In the genomic region with DNA sequence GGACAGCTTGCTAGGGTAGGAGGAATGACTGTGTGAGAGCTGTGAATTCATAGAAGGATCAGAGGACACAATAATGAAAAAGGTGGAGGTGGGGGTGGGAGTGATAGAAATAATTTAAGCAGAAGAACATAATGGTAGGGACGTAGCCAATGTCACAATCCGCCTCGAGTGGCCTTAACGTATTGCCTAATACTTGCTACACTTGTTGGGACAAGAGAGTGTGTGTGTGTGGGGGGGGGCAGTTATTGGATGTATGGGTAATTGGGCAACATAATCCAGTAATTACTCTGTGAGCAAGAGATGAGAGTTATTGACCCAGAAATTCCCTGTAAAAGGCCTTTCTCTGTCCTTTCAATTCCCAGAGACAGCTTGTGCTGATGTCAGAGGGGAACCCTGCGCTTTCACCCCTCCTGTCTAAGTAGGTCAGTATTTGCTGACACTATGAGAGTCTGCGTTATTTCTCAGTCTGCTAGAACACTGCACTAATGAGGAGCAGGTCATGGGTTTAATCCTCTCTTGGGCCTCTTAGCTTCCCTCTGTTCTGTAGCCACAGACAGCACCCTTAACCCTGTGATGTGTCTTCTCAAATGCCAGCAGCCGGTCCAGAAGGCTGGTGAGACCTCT, we compare ENCODE assay signal across 18 mouse cellular contexts.
DNase-seq lines count a peak whose midpoint lies in the region; ATAC-seq and TF ChIP-seq lines count a peak whose summit lies in the region.
"Had no signal": no experiment of that assay in that cellular context is flagged by ENCODE, and none has a peak within 500 bp of the region (broad histone marks: within the 10 kb centered on the region; RNA-seq: fewer than 3 reads in every experiment).

No protein-coding gene starts in this region.

- H3K9me3 ChIP-seq in liver, postnatal 0 days (ENCODE audit: low read length), result no peaks in the 10 kb centered on the region
- no peaks in the 10 kb centered on the region for H3K9me3 ChIP-seq in liver, embryonic 11.5 days (ENCODE audit: control insufficient read depth, low read length)
- no peaks in the 10 kb centered on the region for H3K9me3 ChIP-seq in embryonic facial prominence, embryonic 14.5 days (ENCODE audit: control insufficient read depth, low read length)
- H3K9me3 ChIP-seq in heart, embryonic 11.5 days (replicated peaks; ENCODE audit: control insufficient read depth, low read length), result no peaks in the 10 kb centered on the region
- H3K9me3 ChIP-seq: lung, embryonic 15.5 days had no signal

- DNase-seq in embryo, embryonic 10.5 days (ENCODE audit: low spot score), result peak; percentile 18
- DNase-seq in embryo, embryonic 11 days, result no peak
- DNase-seq in liver, postnatal 0 days, result no peak
- DNase-seq in liver, embryonic 11.5 days (ENCODE audit: low spot score), result no peak
- DNase-seq in embryonic facial prominence, embryonic 14.5 days (ENCODE audit: low spot score), result peak; percentile 68
- peak; percentile 36 for DNase-seq in retina, adult 2 months (ENCODE audit: low read depth, low spot score)
- DNase-seq: adrenal gland, adult 8-10 months; cerebellum, adult 11 months; cerebellum, postnatal 14 days; gastrocnemius, postnatal 14 days; heart, postnatal 10 days; kidney, adult 18-20 months; kidney, postnatal 14 days; thymus, postnatal 4 days had no signal

- H3K4me3 ChIP-seq in liver, postnatal 0 days (ENCODE audit: low read depth, low read length), result no peak overlapping the region
- no peak overlapping the region for H3K4me3 ChIP-seq in liver, embryonic 11.5 days (ENCODE audit: low read depth, low read length)
- no peak overlapping the region for H3K4me3 ChIP-seq in embryonic facial prominence, embryonic 14.5 days (ENCODE audit: low read depth, low read length)
- no peak overlapping the region for H3K4me3 ChIP-seq in heart, embryonic 11.5 days (ENCODE audit: low read depth, low read length)
- H3K4me3 ChIP-seq: lung, embryonic 15.5 days had no signal

- no peak for ATAC-seq in liver, postnatal 0 days
- no peak for ATAC-seq in liver, embryonic 11.5 days (replicated peaks; ENCODE audit: low FRiP score)
- peak; percentile 89; the same call in 1 of the 2 replicates for ATAC-seq in embryonic facial prominence, embryonic 14.5 days (ENCODE audit: low read depth)
- no peak for ATAC-seq in heart, embryonic 11.5 days (replicated peaks; ENCODE audit: insufficient number of reproducible peaks, low FRiP score, low TSS enrichment)
- no peak for ATAC-seq in activated CD4-positive, CD25-positive, alpha-beta regulatory T cell, adult 4 months

- 0 out of 2 replicates have a peak overlapping the region, but pooled peaks have one; percentile 11 for H3K27ac ChIP-seq in liver, postnatal 0 days (ENCODE audit: low read depth)
- no peak overlapping the region for H3K27ac ChIP-seq in liver, embryonic 11.5 days (ENCODE audit: low read depth, low read length)
- no peak overlapping the region for H3K27ac ChIP-seq in embryonic facial prominence, embryonic 14.5 days (replicated peaks; ENCODE audit: low read depth, low read length)
- no peak overlapping the region for H3K27ac ChIP-seq in heart, embryonic 11.5 days (ENCODE audit: low read depth, low read length)
- H3K27ac ChIP-seq: hindbrain, embryonic 14.5 days; lung, embryonic 15.5 days had no signal

- TF ChIP-seq CTCF in liver, postnatal 0 days (IDR thresholded peaks at IDR 0.05; ENCODE audit: low read depth), result no peak

- no peak overlapping the region for H3K4me2 ChIP-seq in liver, postnatal 0 days (ENCODE audit: low read depth, low read length)
- no peak overlapping the region for H3K4me2 ChIP-seq in liver, embryonic 11.5 days
- H3K4me2 ChIP-seq in embryonic facial prominence, embryonic 14.5 days (ENCODE audit: low read depth, low read length), result no peak overlapping the region
- H3K4me2 ChIP-seq in heart, embryonic 11.5 days, result no peak overlapping the region
- H3K4me2 ChIP-seq: hindbrain, embryonic 14.5 days; lung, embryonic 15.5 days had no signal

- no peaks in the 10 kb centered on the region for H3K27me3 ChIP-seq in liver, postnatal 0 days (ENCODE audit: insufficient read depth, low read length)
- no peaks in the 10 kb centered on the region for H3K27me3 ChIP-seq in liver, embryonic 11.5 days (replicated peaks; ENCODE audit: control insufficient read depth, insufficient read depth, low read length)
- no peaks in the 10 kb centered on the region for H3K27me3 ChIP-seq in embryonic facial prominence, embryonic 14.5 days (replicated peaks; ENCODE audit: control insufficient read depth, insufficient read depth, low read length)
- no peaks in the 10 kb centered on the region for H3K27me3 ChIP-seq in heart, embryonic 11.5 days (ENCODE audit: control insufficient read depth, insufficient read depth, low read length)
- H3K27me3 ChIP-seq: lung, embryonic 15.5 days had no signal

- H3K36me3 ChIP-seq in liver, postnatal 0 days (replicated peaks; ENCODE audit: insufficient read depth, low read length), result no peaks in the 10 kb centered on the region
- no peaks in the 10 kb centered on the region for H3K36me3 ChIP-seq in liver, embryonic 11.5 days (ENCODE audit: control insufficient read depth, insufficient read depth, low read length)
- H3K36me3 ChIP-seq in embryonic facial prominence, embryonic 14.5 days (ENCODE audit: control insufficient read depth, insufficient read depth, low read length), result no peaks in the 10 kb centered on the region
- no peaks in the 10 kb centered on the region for H3K36me3 ChIP-seq in heart, embryonic 11.5 days (ENCODE audit: control insufficient read depth, insufficient read depth, low read length)
- H3K36me3 ChIP-seq: lung, embryonic 15.5 days had no signal

- no peaks in the 10 kb centered on the region for H3K4me1 ChIP-seq in liver, postnatal 0 days (ENCODE audit: insufficient read depth)
- H3K4me1 ChIP-seq in liver, embryonic 11.5 days (replicated peaks; ENCODE audit: control insufficient read depth, insufficient read depth, low read length), result no peaks in the 10 kb centered on the region
- H3K4me1 ChIP-seq in embryonic facial prominence, embryonic 14.5 days (ENCODE audit: control insufficient read depth, insufficient read depth, low read length), result peaks cover 2% of the 10 kb centered on the region; the same call in 1 of the 2 replicates
- 0 out of 2 replicates have a peak, but pooled peaks cover 2% of the 10 kb centered on the region for H3K4me1 ChIP-seq in heart, embryonic 11.5 days (ENCODE audit: control insufficient read depth, insufficient read depth, low read length)
- H3K4me1 ChIP-seq: lung, embryonic 15.5 days had no signal

- H3K9ac ChIP-seq in liver, postnatal 0 days (replicated peaks), result no peak overlapping the region
- H3K9ac ChIP-seq in liver, embryonic 11.5 days (ENCODE audit: low read depth, low read length), result no peak overlapping the region
- H3K9ac ChIP-seq in embryonic facial prominence, embryonic 14.5 days (ENCODE audit: low read depth, low read length), result no peak overlapping the region
- no peak overlapping the region for H3K9ac ChIP-seq in heart, embryonic 11.5 days (ENCODE audit: low read depth, low read length)
- H3K9ac ChIP-seq: hindbrain, embryonic 14.5 days; lung, embryonic 15.5 days had no signal

- 61% methylated on average over 7 of the region's 7 CpGs for WGBS in liver, postnatal 0 days (ENCODE audit: insufficient replicate concordance)
- WGBS in liver, embryonic 11.5 days, result 71% methylated on average over 7 of the region's 7 CpGs
- WGBS in embryonic facial prominence, embryonic 14.5 days, result 65% methylated on average over 7 of the region's 7 CpGs
- WGBS in heart, embryonic 11.5 days (ENCODE audit: insufficient replicate concordance), result 78% methylated on average over 7 of the region's 7 CpGs

- no peak for TF ChIP-seq EP300 in liver, postnatal 0 days (IDR thresholded peaks at IDR 0.05; ENCODE audit: low read depth)

Comparison
In these comparisons a context has a peak if more than half of its experiments do, and no peak if none do; other contexts are left out.
1. DNase-seq: peak in embryo, embryonic 10.5 days (single experiment), embryonic facial prominence, embryonic 14.5 days (single experiment) and retina, adult 2 months (single experiment); none in embryo, embryonic 11 days (single experiment), liver, postnatal 0 days (single experiment) and liver, embryonic 11.5 days (single experiment).